Mouse (Mus musculus) midbrain, embryonic 16.5 days (tissue): ENCODE data around the gene G6pc3. TPM values are rescaled to one million over a fixed set of nuclear protein-coding genes. Genes with fewer than 3 reads are reported as not detected.

Experiments
- ATAC-seq: fragments of 200-750 bp; cut with Nextera tagmentation; 2 replicates; pipeline ENCODE4 v1.8.0; 2017; ENCODE audit warnings: moderate TSS enrichment
- H3K27ac ChIP-seq: fragments of 300-500 bp; sonication (generic); 2 replicates; pipeline ENCODE4 v1.5.1; 2014; ENCODE audit warnings: mild to moderate bottlenecking, low read length, mixed read lengths
- H3K27me3 ChIP-seq: fragments of 300-500 bp; sonication (generic); 2 replicates; pipeline ENCODE4 v1.6.1; 2014; ENCODE audit warnings: low read depth, low read length, mixed read lengths; ENCODE audit not compliant: control insufficient read depth, insufficient read depth
- H3K36me3 ChIP-seq: fragments of 300-500 bp; sonication (generic); 2 replicates; pipeline ENCODE4 v1.6.1; 2014; ENCODE audit warnings: mild to moderate bottlenecking, low read length, moderate library complexity, mixed read lengths; ENCODE audit not compliant: control insufficient read depth, insufficient read depth
- H3K4me1 ChIP-seq: fragments of 300-500 bp; sonication (generic); 2 replicates; pipeline ENCODE4 v1.6.1; 2014; ENCODE audit warnings: mild to moderate bottlenecking, low read length, mixed read lengths; ENCODE audit not compliant: control insufficient read depth, insufficient read depth
- H3K4me2 ChIP-seq: fragments of 300-500 bp; sonication (generic); 2 replicates; pipeline ENCODE4 v1.6.1; 2014; ENCODE audit warnings: mild to moderate bottlenecking, low read length, mixed read lengths
- H3K4me3 ChIP-seq: fragments of 300-500 bp; sonication (generic); 2 replicates; pipeline ENCODE4 v1.5.1; 2014; ENCODE audit warnings: low read depth, mild to moderate bottlenecking, low read length, moderate library complexity, mixed read lengths
- H3K9ac ChIP-seq: fragments of 300-500 bp; sonication (generic); 2 replicates; pipeline ENCODE4 v1.6.1; 2014; ENCODE audit warnings: low read depth, low read length, mixed read lengths
- H3K9me3 ChIP-seq: fragments of 300-500 bp; sonication (generic); replicated peaks from 2 replicates; pipeline ENCODE4 v1.6.1; 2014; ENCODE audit warnings: mild to moderate bottlenecking, low read length, mixed read lengths; ENCODE audit not compliant: control insufficient read depth, poor library complexity, severe bottlenecking
- WGBS: fragments of 180-500 bp; shearing (Covaris S2); extraction: QIAGEN DNeasy Blood & Tissue Kit; methylation state at CpG from one replicate; pipeline ENCODE4 v1.1.7; 2014; 5-methylcytosine and 5-hydroxymethylcytosine counted together
- polyA plus RNA-seq: library from polyadenylated mRNA; unstranded; fragments of >200 nt; fragmentation: Nextera tagmentation; extraction: Ambion mirVana; gene quantifications from 2 replicates; pipeline ENCODE4 v1.2.1, GENCODE M21; 2015

G6pc3 gene
- polyA plus RNA-seq, 1 experiment from 2014 or later, result 42.9 TPM

- Histone ChIP-seq H3K36me3 (peaks cover 7% of the 10 kb centered on the region; the same call in 1 of the 2 replicates), H3K4me2 (peak within 1 kb of the TSS; percentile 74), H3K4me3 (peak within 1 kb of the TSS; percentile 95), H3K27me3 (no peaks in the 10 kb centered on the region), H3K4me1 (peaks cover 37% of the 10 kb centered on the region), H3K27ac (peak within 1 kb of the TSS; percentile 97), H3K9me3 (no peaks in the 10 kb centered on the region), H3K9ac (peak within 1 kb of the TSS; percentile 92)
- WGBS, result 1% methylated on average over 68 of the region's 70 CpGs
- peak; percentile 83 for ATAC-seq
Observed at GRCm38 (mm10) chr11:102184646-102185495, 4.5 kb upstream of the G6pc3 start, which contains the start of gene Lsm12. TSS of gene Lsm12 (minus strand) at chr11:102185296.

GRCm38 (mm10) chr11:102185677-102186076 lies 3.7 kb upstream of the G6pc3 start:
- no peak overlapping the region for H3K9ac ChIP-seq
- no peaks in the 10 kb centered on the region for H3K9me3 ChIP-seq
- 58% methylated on average over 3 of the region's 3 CpGs for WGBS
- peaks cover 35% of the 10 kb centered on the region for H3K4me1 ChIP-seq
- peak overlapping the region; percentile 97; the same call in 1 of the 2 replicates for H3K27ac ChIP-seq
- no peaks in the 10 kb centered on the region for H3K27me3 ChIP-seq
- H3K36me3 ChIP-seq, result peaks cover 7% of the 10 kb centered on the region; the same call in 1 of the 2 replicates
- peak overlapping the region; percentile 74 for H3K4me2 ChIP-seq
- ATAC-seq, result no peak
- peak overlapping the region; percentile 95; the same call in 1 of the 2 replicates for H3K4me3 ChIP-seq

- Histone ChIP-seq H3K36me3 (peaks cover 5% of the 10 kb centered on the region; the same call in 1 of the 2 replicates), H3K4me1 (peaks cover 38% of the 10 kb centered on the region), H3K4me3 (no peak overlapping the region), H3K9me3 (no peaks in the 10 kb centered on the region), H3K4me2 (no peak overlapping the region), H3K27ac (0 out of 2 replicates have a peak overlapping the region, but pooled peaks have one; percentile 62), H3K27me3 (no peaks in the 10 kb centered on the region), H3K9ac (no peak overlapping the region)
- WGBS, result 86% methylated on average over 1 of the region's 1 CpGs
- no peak for ATAC-seq
Observed at GRCm38 (mm10) chr11:102186235-102186634, 3.2 kb upstream of the G6pc3 start.

GRCm38 (mm10) chr11:102188980-102189379 lies 440 bp upstream of the G6pc3 start:
- no peak for ATAC-seq

GRCm38 (mm10) chr11:102190848-102191247 lies 1.4 kb downstream of the G6pc3 start:
- no peaks in the 10 kb centered on the region for H3K9me3 ChIP-seq
- no peak overlapping the region for H3K27ac ChIP-seq
- H3K4me2 ChIP-seq, result peak overlapping the region; percentile 50
- no peak overlapping the region; the same call in 1 of the 2 replicates for H3K9ac ChIP-seq
- WGBS, result 35% methylated on average over 4 of the region's 4 CpGs
- peaks cover 20% of the 10 kb centered on the region for H3K4me1 ChIP-seq
- H3K4me3 ChIP-seq, result peak overlapping the region; percentile 60; the same call in 1 of the 2 replicates
- no peak for ATAC-seq
- no peaks in the 10 kb centered on the region for H3K27me3 ChIP-seq
- H3K36me3 ChIP-seq, result peaks cover 19% of the 10 kb centered on the region

More at GRCm38 (mm10) chr11:102188980-102189379, 440 bp upstream of the G6pc3 start:
- H3K4me1 ChIP-seq, result peaks cover 28% of the 10 kb centered on the region
- H3K4me2 ChIP-seq, result peak overlapping the region; percentile 50
- WGBS, result 63% methylated on average over 6 of the region's 6 CpGs
- H3K27ac ChIP-seq, result peak overlapping the region; percentile 78
- H3K36me3 ChIP-seq, result peaks cover 4% of the 10 kb centered on the region; the same call in 1 of the 2 replicates
- H3K9ac ChIP-seq, result peak overlapping the region; percentile 71
- H3K27me3 ChIP-seq, result no peaks in the 10 kb centered on the region
- H3K4me3 ChIP-seq, result peak overlapping the region; percentile 60
- no peaks in the 10 kb centered on the region for H3K9me3 ChIP-seq

- WGBS, result 93% methylated on average over 9 of the region's 9 CpGs
- peaks cover 18% of the 10 kb centered on the region for H3K4me1 ChIP-seq
- peaks cover 43% of the 10 kb centered on the region for H3K36me3 ChIP-seq
- H3K4me2 ChIP-seq, result no peak overlapping the region
- no peak overlapping the region for H3K4me3 ChIP-seq
- no peaks in the 10 kb centered on the region for H3K9me3 ChIP-seq
- no peaks in the 10 kb centered on the region for H3K27me3 ChIP-seq
- no peak overlapping the region for H3K9ac ChIP-seq
- no peak overlapping the region for H3K27ac ChIP-seq
- no peak for ATAC-seq
Observed at GRCm38 (mm10) chr11:102193657-102194440, 4.4 kb downstream of the G6pc3 start.

- Histone ChIP-seq H3K27me3 (no peaks in the 10 kb centered on the region), H3K4me3 (no peak overlapping the region), H3K36me3 (peaks cover 58% of the 10 kb centered on the region), H3K4me1 (peaks cover 2% of the 10 kb centered on the region), H3K9me3 (no peaks in the 10 kb centered on the region), H3K4me2 (no peak overlapping the region), H3K27ac (no peak overlapping the region), H3K9ac (no peak overlapping the region)
- no peak for ATAC-seq
- 89% methylated on average over 21 of the region's 21 CpGs for WGBS
Observed at GRCm38 (mm10) chr11:102196018-102196797, 6.8 kb downstream of the G6pc3 start.

DNA sequence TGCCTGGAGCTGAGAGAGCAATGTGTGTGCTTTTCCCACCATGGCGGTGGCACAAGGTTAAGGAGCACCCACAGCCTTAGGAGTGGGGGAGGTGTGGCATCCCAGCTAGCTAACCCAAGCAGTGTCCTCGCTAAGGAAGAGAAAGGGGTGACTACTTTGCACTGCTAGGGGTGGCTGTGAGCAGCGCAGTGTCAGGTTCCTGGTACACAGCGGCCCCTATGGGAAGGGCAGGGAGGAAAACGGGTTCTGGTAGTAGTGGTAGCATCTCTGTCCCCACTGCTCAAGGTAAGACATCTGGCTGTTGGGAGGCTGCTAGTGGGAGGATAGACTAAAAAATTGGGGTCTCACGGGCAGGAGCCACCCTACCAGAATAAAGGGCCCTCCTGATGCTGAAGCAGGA lies 8.8 kb downstream of the G6pc3 start:
- Histone ChIP-seq H3K27me3 (no peaks in the 10 kb centered on the region), H3K36me3 (peaks cover 58% of the 10 kb centered on the region), H3K27ac (no peak overlapping the region), H3K9ac (no peak overlapping the region), H3K4me3 (no peak overlapping the region), H3K4me1 (no peaks in the 10 kb centered on the region), H3K4me2 (no peak overlapping the region), H3K9me3 (no peaks in the 10 kb centered on the region)
- WGBS, result 65% methylated on average over 6 of the region's 6 CpGs
- ATAC-seq, result no peak
